Mouse (Mus musculus) embryonic fibroblast, embryonic 13.5 days (primary cell): ENCODE measurements around the gene Lypd5. TPM values are rescaled to one million over a fixed set of nuclear protein-coding genes. Genes with fewer than 3 reads are reported as not detected.
A peak's percentile ranks its signal among the peaks of the same experiment; 100 is the strongest.

Experiments
- H3K27ac ChIP-seq: 2 replicates; pipeline ENCODE4 v1.5.1; 2012; ENCODE audit warnings: low read length, control low read depth, inconsistent platforms; ENCODE audit not compliant: insufficient read depth
- H3K4me1 ChIP-seq: 2 replicates; pipeline ENCODE4 v1.6.1; 2011; ENCODE audit warnings: low read length; ENCODE audit not compliant: control insufficient read depth, insufficient read depth
- H3K4me3 ChIP-seq: 2 replicates; pipeline ENCODE4 v1.5.1; 2011; ENCODE audit warnings: mild to moderate bottlenecking, control low read depth, low read length; ENCODE audit not compliant: insufficient read depth
- CTCF ChIP-seq: IDR thresholded peaks from 2 replicates; pipeline ENCODE4 v1.5.1; 2011; ENCODE audit warnings: mild to moderate bottlenecking, control low read depth, low read length, moderate library complexity, borderline replicate concordance; ENCODE audit not compliant: insufficient read depth
- POLR2A ChIP-seq: IDR thresholded peaks from 2 replicates; pipeline ENCODE4 v1.6.1; 2011; ENCODE audit warnings: low read depth, mild to moderate bottlenecking, control low read depth, low read length, moderate library complexity
- polyA plus RNA-seq: library from polyadenylated mRNA; stranded (reverse); fragments of >200 nt; gene quantifications from 2 replicates; pipeline ENCODE4 v1.2.4, GENCODE M21; 2011; ENCODE audit warnings: low read depth; ENCODE audit not compliant: missing spikeins, insufficient read length

Lypd5 gene
- polyA plus RNA-seq, 1 experiment: not detected

- H3K4me1 ChIP-seq: no peaks in the 10 kb centered on the region
- TF ChIP-seq POLR2A: no peak
- TF ChIP-seq CTCF: peak; percentile 34; the same call in 1 of the 2 replicates
- no peak overlapping the region for H3K4me3 ChIP-seq
- H3K27ac ChIP-seq: no peak overlapping the region
Observed at GRCm38 (mm10) chr7:24357899-24358298, 8.9 kb downstream of the Lypd5 start.

- Histone ChIP-seq H3K27ac (no peak overlapping the region), H3K4me3 (no peak overlapping the region), H3K4me1 (no peaks in the 10 kb centered on the region)
- TF ChIP-seq CTCF: no peak
- no peak for TF ChIP-seq POLR2A
Observed at GRCm38 (mm10) chr7:24359269-24359668, 10.3 kb downstream of the Lypd5 start.

- TF ChIP-seq CTCF (peak; percentile 16; the same call in 1 of the 2 replicates), POLR2A (no peak)
- Histone ChIP-seq H3K4me3 (no peak overlapping the region), H3K4me1 (peaks cover 3% of the 10 kb centered on the region)
Observed at GRCm38 (mm10) chr7:24361001-24361400, 12.0 kb downstream of the Lypd5 start.

GRCm38 (mm10) chr7:24363228-24363627 lies 14.2 kb downstream of the Lypd5 start:
- TF ChIP-seq POLR2A: no peak
- TF ChIP-seq CTCF: no peak
- Histone ChIP-seq H3K4me3 (no peak overlapping the region), H3K4me1 (peaks cover 9% of the 10 kb centered on the region), H3K27ac (no peak overlapping the region)

More at GRCm38 (mm10) chr7:24361001-24361400, 12.0 kb downstream of the Lypd5 start:
- no peak overlapping the region for H3K27ac ChIP-seq

GRCm38 (mm10) chr7:24364827-24365226 lies 15.8 kb downstream of the Lypd5 start:
- TF ChIP-seq POLR2A (peak; percentile 23; the same call in 1 of the 2 replicates), CTCF (peak; percentile 37; the same call in 1 of the 2 replicates)
- Histone ChIP-seq H3K27ac (peak overlapping the region; percentile 89), H3K4me1 (peaks cover 9% of the 10 kb centered on the region), H3K4me3 (no peak overlapping the region)

- Histone ChIP-seq H3K4me3 (no peak overlapping the region), H3K27ac (peak overlapping the region; percentile 89)
- TF ChIP-seq CTCF (no peak), POLR2A (peak; percentile 35; the same call in 1 of the 2 replicates)
Observed at GRCm38 (mm10) chr7:24365258-24366014, 16.4 kb downstream of the Lypd5 start.

GRCm38 (mm10) chr7:24366716-24367632 lies 18.0 kb downstream of the Lypd5 start:
- Histone ChIP-seq H3K4me1 (peaks cover 11% of the 10 kb centered on the region), H3K4me3 (no peak overlapping the region), H3K27ac (peak overlapping the region; percentile 89; the same call in 1 of the 2 replicates)
- TF ChIP-seq CTCF: no peak

More at GRCm38 (mm10) chr7:24365258-24366014, 16.4 kb downstream of the Lypd5 start:
- peaks cover 11% of the 10 kb centered on the region for H3K4me1 ChIP-seq

- TF ChIP-seq POLR2A (no peak), CTCF (no peak)
- Histone ChIP-seq H3K27ac (no peak overlapping the region), H3K4me3 (no peak overlapping the region), H3K4me1 (peaks cover 11% of the 10 kb centered on the region)
Observed at GRCm38 (mm10) chr7:24368226-24368625, 19.2 kb downstream of the Lypd5 start.

- Histone ChIP-seq H3K27ac (no peak overlapping the region), H3K4me3 (no peak overlapping the region), H3K4me1 (peaks cover 11% of the 10 kb centered on the region)
- TF ChIP-seq POLR2A: no peak
- no peak for TF ChIP-seq CTCF
Observed at GRCm38 (mm10) chr7:24368946-24369345, 19.9 kb downstream of the Lypd5 start.
